Mouse (Mus musculus) kidney, adult 2 months (tissue): ENCODE measurements around the gene Cd200.

Source experiments
- CTCF ChIP-seq: fragments of 200-500 bp; conservative IDR thresholded peaks from 2 replicates; pipeline ENCODE4 v1.5.1; 2011; ENCODE audit warnings: low read depth, mild to moderate bottlenecking, control low read depth, low read length, moderate library complexity, mixed read lengths; ENCODE audit not compliant: insufficient read depth, insufficient read length
- POLR2A ChIP-seq: fragments of 200-500 bp; IDR thresholded peaks from one replicate; pipeline ENCODE4 v1.6.1; 2011; ENCODE audit warnings: low read depth, low read length, control low read depth

DNA sequence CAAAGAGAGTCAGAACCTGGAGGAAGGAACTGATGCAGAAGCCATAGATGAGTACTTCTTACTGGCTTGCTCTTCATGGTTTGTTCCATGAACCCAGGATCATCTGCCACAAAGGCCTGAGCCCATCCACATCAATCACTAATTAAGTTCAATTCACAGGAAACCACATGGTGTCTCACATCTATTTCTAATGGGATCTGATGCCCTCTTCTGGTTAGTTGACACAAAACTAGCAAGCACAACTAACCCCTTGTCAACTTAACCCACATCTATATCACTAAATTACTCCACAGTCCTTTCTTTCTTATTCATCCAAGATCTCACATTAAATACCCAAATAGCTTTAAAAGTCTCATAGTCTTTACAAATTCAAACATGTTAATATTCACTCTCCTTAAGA is 4.6 kb upstream of the Cd200 start:
- no peak for TF ChIP-seq POLR2A
- no peak for TF ChIP-seq CTCF
